Mouse (Mus musculus) stomach, embryonic 14.5 days (tissue): ENCODE measurements around the gene Klf9. TPM values are rescaled to one million over a fixed set of nuclear protein-coding genes. Genes with fewer than 3 reads are reported as not detected.

Experiments
- ATAC-seq: fragments of 200-750 bp; cut with Nextera tagmentation; 2 replicates; pipeline ENCODE4 v1.8.0; 2017; ENCODE audit warnings: low read depth, moderate TSS enrichment; ENCODE audit not compliant: insufficient number of reproducible peaks, insufficient read depth, low FRiP score
- H3K27ac ChIP-seq: fragments of 300-500 bp; sonication (generic); 2 replicates; pipeline ENCODE4 v1.5.1; 2014; ENCODE audit warnings: mild to moderate bottlenecking, low read length, moderate library complexity, mixed read lengths
- H3K27me3 ChIP-seq: fragments of 300-500 bp; sonication (generic); 2 replicates; pipeline ENCODE4 v1.6.1; 2014; ENCODE audit warnings: low read length, control low read depth, mixed read lengths; ENCODE audit not compliant: control insufficient read depth, insufficient read depth
- H3K36me3 ChIP-seq: fragments of 300-500 bp; sonication (generic); 2 replicates; pipeline ENCODE4 v1.6.1; 2014; ENCODE audit warnings: mild to moderate bottlenecking, control low read depth, low read length, moderate library complexity, mixed read lengths; ENCODE audit not compliant: control insufficient read depth, insufficient read depth
- H3K4me1 ChIP-seq: fragments of 300-500 bp; sonication (generic); 2 replicates; pipeline ENCODE4 v1.6.1; 2014; ENCODE audit warnings: low read length, control low read depth, mixed read lengths; ENCODE audit not compliant: control insufficient read depth, insufficient read depth
- H3K4me2 ChIP-seq: fragments of 300-500 bp; sonication (generic); replicated peaks from 2 replicates; pipeline ENCODE4 v1.6.1; 2014; ENCODE audit warnings: low read depth, low read length, control low read depth
- H3K4me3 ChIP-seq: fragments of 300-500 bp; sonication (generic); 2 replicates; pipeline ENCODE4 v1.5.1; 2014; ENCODE audit warnings: low read depth, low read length, control low read depth
- H3K9ac ChIP-seq: fragments of 300-500 bp; sonication (generic); replicated peaks from 2 replicates; pipeline ENCODE4 v1.6.1; 2014; ENCODE audit warnings: low read depth, mild to moderate bottlenecking, control low read depth, low read length, moderate library complexity, mixed read lengths
- H3K9me3 ChIP-seq: fragments of 300-500 bp; sonication (generic); 2 replicates; pipeline ENCODE4 v1.6.1; 2016; ENCODE audit warnings: low read depth, low read length, control low read depth; ENCODE audit not compliant: control insufficient read depth
- WGBS: fragments of 180-500 bp; shearing (Covaris S2); extraction: QIAGEN DNeasy Blood & Tissue Kit; methylation state at CpG from one replicate; pipeline ENCODE4 v1.1.7; 2014; 5-methylcytosine and 5-hydroxymethylcytosine counted together
- polyA plus RNA-seq: library from polyadenylated mRNA; unstranded; fragments of >200 nt; fragmentation: Nextera tagmentation; extraction: Ambion mirVana; gene quantifications from 2 replicates; pipeline ENCODE4 v1.2.1, GENCODE M21; 2014

The Klf9 gene
- polyA plus RNA-seq, 1 experiment from 2014 or later, result 3.8 TPM

DNA sequence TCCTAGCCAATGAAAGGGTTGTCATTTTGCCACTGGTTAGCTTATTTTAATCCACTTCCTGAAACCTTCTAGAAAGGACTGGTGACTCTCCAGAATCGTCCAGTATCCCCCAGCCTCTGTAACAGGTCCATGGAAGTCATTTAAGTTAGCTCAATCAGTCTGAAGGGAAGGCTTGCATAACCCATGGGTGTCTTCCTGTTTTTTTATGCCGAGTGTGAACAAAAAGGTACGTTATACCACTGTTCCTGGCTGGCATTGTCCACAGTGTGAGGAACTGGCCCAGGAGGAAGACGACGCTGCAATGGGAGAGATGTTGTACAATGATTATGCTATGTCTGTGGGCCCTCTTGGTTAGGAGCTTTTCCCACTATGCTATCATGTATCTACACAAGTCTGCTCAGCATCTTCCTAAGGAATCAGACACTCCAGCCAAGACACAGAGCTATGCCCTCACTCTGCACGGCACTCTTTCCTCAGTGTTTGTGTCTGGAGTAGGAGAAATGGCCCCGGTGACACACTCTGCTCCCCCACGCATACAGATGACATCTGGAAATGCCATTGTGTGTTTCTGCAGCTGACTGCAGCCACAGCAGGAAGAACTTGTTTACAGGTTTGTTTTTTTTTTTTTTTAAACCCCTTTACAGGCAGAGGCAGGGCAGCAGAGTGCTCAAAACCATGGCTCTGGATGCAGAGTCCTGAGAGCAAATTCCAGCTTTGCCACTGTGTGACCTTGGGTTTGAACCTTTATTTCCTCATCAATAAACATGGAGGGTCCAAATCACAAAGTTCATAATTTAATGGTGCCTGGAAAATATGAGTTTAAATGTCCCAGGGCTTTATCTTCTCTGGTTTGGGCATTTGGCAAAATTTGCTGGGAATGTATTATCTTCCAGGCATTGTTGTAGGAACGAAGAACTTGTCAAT lies 15.5 kb upstream of the Klf9 start:
- H3K27me3 ChIP-seq, result no peaks in the 10 kb centered on the region
- H3K4me3 ChIP-seq, result no peak overlapping the region
- no peaks in the 10 kb centered on the region for H3K9me3 ChIP-seq
- H3K36me3 ChIP-seq, result no peaks in the 10 kb centered on the region
- H3K4me1 ChIP-seq, result no peaks in the 10 kb centered on the region
- WGBS, result 72% methylated on average over 9 of the region's 9 CpGs
- no peak overlapping the region for H3K27ac ChIP-seq
- H3K4me2 ChIP-seq, result no peak overlapping the region
- no peak for ATAC-seq
- H3K9ac ChIP-seq, result no peak overlapping the region

GRCm38 (mm10) chr19:23129908-23130307 lies 11.1 kb upstream of the Klf9 start:
- Histone ChIP-seq H3K4me3 (no peak overlapping the region), H3K36me3 (no peaks in the 10 kb centered on the region), H3K4me1 (no peaks in the 10 kb centered on the region), H3K9ac (no peak overlapping the region), H3K9me3 (no peaks in the 10 kb centered on the region), H3K27ac (no peak overlapping the region), H3K27me3 (no peaks in the 10 kb centered on the region), H3K4me2 (no peak overlapping the region)
- WGBS, result 81% methylated on average over 2 of the region's 2 CpGs
- ATAC-seq, result no peak

DNA sequence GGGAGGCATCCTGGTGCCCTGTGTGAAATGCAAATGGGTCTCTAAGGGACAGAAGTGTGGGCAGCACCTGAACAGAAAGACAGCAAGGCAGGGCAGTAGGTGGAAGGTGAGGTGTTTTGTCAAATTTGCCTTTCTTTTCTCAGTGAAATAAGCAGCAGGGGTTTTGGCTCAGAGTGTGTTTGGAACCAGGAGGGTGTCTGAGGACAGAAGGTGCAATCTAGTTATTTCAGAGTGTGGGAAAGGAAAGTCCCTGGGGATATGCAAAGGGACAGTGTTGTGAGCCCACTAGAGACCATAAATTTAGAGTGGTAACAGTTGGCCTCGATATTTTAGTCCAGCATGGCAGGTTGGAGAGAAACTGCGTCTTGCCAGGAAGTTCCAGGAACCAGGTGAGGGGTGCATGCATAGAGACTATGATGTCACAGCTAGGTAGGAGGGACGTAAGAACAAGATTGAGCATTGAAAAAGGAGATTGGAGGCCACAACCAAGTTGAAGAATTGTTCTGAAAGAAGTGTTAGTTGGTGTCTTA lies 8.9 kb upstream of the Klf9 start:
- no peak overlapping the region for H3K9ac ChIP-seq
- peaks cover 8% of the 10 kb centered on the region; the same call in 1 of the 2 replicates for H3K4me1 ChIP-seq
- no peak overlapping the region for H3K27ac ChIP-seq
- ATAC-seq, result no peak
- 0 out of 2 replicates have a peak, but pooled peaks cover 3% of the 10 kb centered on the region for H3K27me3 ChIP-seq
- H3K36me3 ChIP-seq, result no peaks in the 10 kb centered on the region
- WGBS, result 63% methylated on average over 3 of the region's 3 CpGs
- H3K4me2 ChIP-seq, result no peak overlapping the region
- no peak overlapping the region for H3K4me3 ChIP-seq
- H3K9me3 ChIP-seq, result no peaks in the 10 kb centered on the region

DNA sequence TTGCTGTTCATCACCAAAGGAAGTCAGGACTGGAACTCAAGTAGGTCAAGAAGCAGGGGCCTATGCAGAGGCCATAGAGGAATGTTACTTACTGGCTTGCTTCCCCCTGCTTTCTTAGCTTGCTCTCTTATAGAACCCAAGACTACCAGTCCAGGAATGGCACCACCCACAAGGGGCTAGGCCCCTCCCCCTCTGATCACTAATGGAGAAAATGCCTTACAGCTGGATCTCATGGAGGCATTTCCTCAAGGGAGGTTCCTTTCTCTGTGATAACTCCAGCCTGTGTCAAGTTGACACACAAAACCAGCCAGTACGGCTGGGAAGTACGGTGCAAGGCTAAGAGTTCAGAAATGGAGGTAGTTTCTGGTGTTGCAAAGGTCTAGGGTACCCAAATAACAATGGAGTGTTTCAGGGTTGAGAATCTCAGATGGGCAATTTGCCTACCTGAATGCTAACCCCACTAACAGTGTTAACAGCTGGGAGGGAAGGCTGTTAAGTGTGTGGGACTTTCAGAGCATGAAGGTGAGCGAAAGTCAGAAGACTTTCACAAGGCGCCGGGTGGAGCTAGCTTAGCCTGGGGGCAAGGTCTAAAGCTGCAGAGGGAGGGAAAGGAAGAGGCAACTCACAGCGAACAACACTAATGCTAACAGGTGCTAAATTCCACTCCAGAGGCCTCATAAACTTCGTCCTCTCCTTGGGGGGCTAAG lies 8.2 kb upstream of the Klf9 start:
- Histone ChIP-seq H3K4me1 (peaks cover 8% of the 10 kb centered on the region; the same call in 1 of the 2 replicates), H3K27me3 (0 out of 2 replicates have a peak, but pooled peaks cover 3% of the 10 kb centered on the region), H3K9ac (no peak overlapping the region), H3K4me2 (no peak overlapping the region), H3K4me3 (no peak overlapping the region), H3K36me3 (no peaks in the 10 kb centered on the region), H3K27ac (no peak overlapping the region), H3K9me3 (no peaks in the 10 kb centered on the region)
- 38% methylated on average over 7 of the region's 7 CpGs for WGBS
- ATAC-seq, result no peak

GRCm38 (mm10) chr19:23133427-23134094 lies 7.5 kb upstream of the Klf9 start:
- H3K4me1 ChIP-seq, result peaks cover 8% of the 10 kb centered on the region; the same call in 1 of the 2 replicates
- H3K9ac ChIP-seq, result no peak overlapping the region
- peak overlapping the region; percentile 91 for H3K4me2 ChIP-seq
- H3K4me3 ChIP-seq, result no peak overlapping the region
- H3K27me3 ChIP-seq, result 0 out of 2 replicates have a peak, but pooled peaks cover 3% of the 10 kb centered on the region
- ATAC-seq, result no peak
- 23% methylated on average over 9 of the region's 9 CpGs for WGBS
- H3K27ac ChIP-seq, result peak overlapping the region; percentile 23; the same call in 1 of the 2 replicates
- no peaks in the 10 kb centered on the region for H3K36me3 ChIP-seq
- no peaks in the 10 kb centered on the region for H3K9me3 ChIP-seq

DNA sequence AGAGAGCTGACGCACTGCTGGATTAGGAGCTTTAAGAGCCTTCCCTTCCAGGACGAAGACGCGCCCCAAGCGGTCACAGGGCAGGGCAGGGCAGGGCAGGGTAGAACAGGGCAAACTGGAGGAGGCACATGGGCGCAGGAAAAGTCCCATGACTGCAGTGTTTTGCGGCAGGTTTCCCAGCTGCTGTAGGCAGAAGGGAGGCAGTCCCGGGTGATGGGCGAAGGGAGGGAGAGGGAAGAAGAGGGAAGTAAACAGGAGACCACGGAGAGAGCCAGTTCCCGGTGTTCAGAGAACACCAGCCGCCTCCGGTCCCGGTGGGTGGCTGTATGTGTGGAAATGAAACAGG lies 7.0 kb upstream of the Klf9 start:
- Histone ChIP-seq H3K27ac (peak overlapping the region; percentile 23; the same call in 1 of the 2 replicates), H3K4me1 (peaks cover 8% of the 10 kb centered on the region; the same call in 1 of the 2 replicates), H3K9ac (no peak overlapping the region), H3K27me3 (0 out of 2 replicates have a peak, but pooled peaks cover 3% of the 10 kb centered on the region), H3K9me3 (no peaks in the 10 kb centered on the region), H3K36me3 (no peaks in the 10 kb centered on the region), H3K4me2 (peak overlapping the region; percentile 91), H3K4me3 (peak overlapping the region; percentile 33)
- WGBS, result 1% methylated on average over 14 of the region's 14 CpGs
- no peak for ATAC-seq

GRCm38 (mm10) chr19:23134441-23135301 lies 6.4 kb upstream of the Klf9 start:
- peak; percentile 60 for ATAC-seq
- WGBS, result 1% methylated on average over 47 of the region's 47 CpGs

More at GRCm38 (mm10) chr19:23134441-23135301, 6.4 kb upstream of the Klf9 start:
- H3K36me3 ChIP-seq, result no peaks in the 10 kb centered on the region
- peak overlapping the region; percentile 25; the same call in 1 of the 2 replicates for H3K9ac ChIP-seq
- no peaks in the 10 kb centered on the region for H3K9me3 ChIP-seq
- H3K27ac ChIP-seq, result peak overlapping the region; percentile 52
- peak overlapping the region; percentile 91 for H3K4me2 ChIP-seq
- peak overlapping the region; percentile 33 for H3K4me3 ChIP-seq
- 0 out of 2 replicates have a peak, but pooled peaks cover 3% of the 10 kb centered on the region for H3K27me3 ChIP-seq
- H3K4me1 ChIP-seq, result peaks cover 8% of the 10 kb centered on the region; the same call in 1 of the 2 replicates
